Mouse (Mus musculus): ENCODE measurements at regions not wholly inside any gene's neighbourhood (a gene's known extent, or its start where the extent isn't known, plus 50 kb on each side); places are given as distances from the start of the nearest gene placed in this dataset.

- no peak for TF ChIP-seq CTCF (conservative IDR thresholded peaks at IDR 0.05; ENCODE audit: insufficient read depth, insufficient read length, low read depth, low read length)
- TF ChIP-seq POLR2A (IDR thresholded peaks at IDR 0.05; ENCODE audit: low read depth, low read length), result no peak
Measured at GRCm38 (mm10) chr14:118393676-118394075, 126.9 kb downstream of the Gm9376 start.

Data from kidney, adult 2 months (tissue).